Comparison of ENCODE assay signal across 10 mouse cellular contexts in genomic region chr3:106940095-106940494, GRCm38 (mm10).
A peak's percentile ranks its signal among the peaks of the same experiment; 100 is the strongest.
DNase-seq lines count a peak whose midpoint lies in the region; ATAC-seq and TF ChIP-seq lines count a peak whose summit lies in the region.
"Had no signal": no experiment of that assay in that cellular context is flagged by ENCODE, and none has a peak within 500 bp of the region (broad histone marks: within the 10 kb centered on the region; RNA-seq: fewer than 3 reads in every experiment).

No protein-coding gene starts in this region.

- peak; percentile 84 for TF ChIP-seq CTCF in forebrain, postnatal 0 days (IDR thresholded peaks at IDR 0.05; ENCODE audit: low read depth)

- no peak overlapping the region for H3K9ac ChIP-seq in forebrain, embryonic 15.5 days (replicated peaks)
- no peak overlapping the region for H3K9ac ChIP-seq in forebrain, embryonic 12.5 days
- H3K9ac ChIP-seq in midbrain, embryonic 16.5 days (ENCODE audit: low read depth, low read length): no peak overlapping the region
- no peak overlapping the region for H3K9ac ChIP-seq in midbrain, embryonic 11.5 days (ENCODE audit: low read length)
- no peak overlapping the region for H3K9ac ChIP-seq in forebrain, postnatal 0 days

- no peak overlapping the region for H3K4me3 ChIP-seq in forebrain, embryonic 15.5 days
- no peak overlapping the region for H3K4me3 ChIP-seq in forebrain, embryonic 12.5 days (replicated peaks)
- H3K4me3 ChIP-seq in midbrain, embryonic 16.5 days (ENCODE audit: low read depth, low read length): no peak overlapping the region
- H3K4me3 ChIP-seq in midbrain, embryonic 11.5 days (ENCODE audit: low read depth, low read length): no peak overlapping the region
- no peak overlapping the region for H3K4me3 ChIP-seq in forebrain, postnatal 0 days (ENCODE audit: low read depth, low read length)

- no peak for DNase-seq in midbrain, embryonic 11.5 days (ENCODE audit: low spot score, missing footprints)
- peak; percentile 81 for DNase-seq in forebrain, postnatal 0 days
- peak; percentile 69 for DNase-seq in thymus, postnatal 0 days (ENCODE audit: low spot score)
- no peak for DNase-seq in heart, postnatal 4 days
- no peak for DNase-seq in right cerebral cortex, adult 18-20 months
- DNase-seq: cerebellum, adult 8-10 months; right cerebral cortex, postnatal 4 days had no signal

- no peaks in the 10 kb centered on the region for H3K27me3 ChIP-seq in forebrain, embryonic 15.5 days
- no peaks in the 10 kb centered on the region for H3K27me3 ChIP-seq in forebrain, embryonic 12.5 days
- H3K27me3 ChIP-seq in midbrain, embryonic 16.5 days (ENCODE audit: control insufficient read depth, insufficient read depth, low read depth, low read length): no peaks in the 10 kb centered on the region
- no peaks in the 10 kb centered on the region for H3K27me3 ChIP-seq in midbrain, embryonic 11.5 days (ENCODE audit: control insufficient read depth, insufficient read depth, low read length)
- H3K27me3 ChIP-seq in forebrain, postnatal 0 days (ENCODE audit: insufficient read depth, low read length): no peaks in the 10 kb centered on the region

- no peaks in the 10 kb centered on the region for H3K4me1 ChIP-seq in forebrain, embryonic 15.5 days
- no peaks in the 10 kb centered on the region for H3K4me1 ChIP-seq in forebrain, embryonic 12.5 days
- H3K4me1 ChIP-seq in midbrain, embryonic 16.5 days (ENCODE audit: control insufficient read depth, insufficient read depth, low read length): no peaks in the 10 kb centered on the region
- no peaks in the 10 kb centered on the region for H3K4me1 ChIP-seq in midbrain, embryonic 11.5 days (ENCODE audit: control insufficient read depth, insufficient read depth, low read length)
- H3K4me1 ChIP-seq in forebrain, postnatal 0 days (ENCODE audit: insufficient read depth): no peaks in the 10 kb centered on the region

- H3K9me3 ChIP-seq in forebrain, embryonic 15.5 days: peaks cover 3% of the 10 kb centered on the region; the same call in 1 of the 2 replicates
- peaks cover 7% of the 10 kb centered on the region; the same call in 1 of the 2 replicates for H3K9me3 ChIP-seq in forebrain, embryonic 12.5 days
- H3K9me3 ChIP-seq in midbrain, embryonic 16.5 days (replicated peaks; ENCODE audit: control insufficient read depth, low read length, poor library complexity, severe bottlenecking): peaks cover 2% of the 10 kb centered on the region; the same call in 1 of the 2 replicates
- no peaks in the 10 kb centered on the region; the same call in 1 of the 2 replicates for H3K9me3 ChIP-seq in midbrain, embryonic 11.5 days (ENCODE audit: control insufficient read depth, low read length)
- H3K9me3 ChIP-seq in forebrain, postnatal 0 days (ENCODE audit: low read length): 0 out of 2 replicates have a peak, but pooled peaks cover 6% of the 10 kb centered on the region

- H3K27ac ChIP-seq in forebrain, embryonic 15.5 days (replicated peaks): no peak overlapping the region
- no peak overlapping the region for H3K27ac ChIP-seq in forebrain, embryonic 12.5 days
- H3K27ac ChIP-seq in midbrain, embryonic 16.5 days (ENCODE audit: low read length): no peak overlapping the region
- no peak overlapping the region for H3K27ac ChIP-seq in midbrain, embryonic 11.5 days (ENCODE audit: low read depth, low read length)
- no peak overlapping the region for H3K27ac ChIP-seq in forebrain, postnatal 0 days (ENCODE audit: low read depth, low read length)

- 0 out of 2 replicates have a peak, but pooled peaks have one; percentile 13 for ATAC-seq in forebrain, embryonic 15.5 days (replicated peaks)
- ATAC-seq in forebrain, embryonic 12.5 days (ENCODE audit: low FRiP score): no peak
- 0 out of 2 replicates have a peak, but pooled peaks have one; percentile 48 for ATAC-seq in midbrain, embryonic 16.5 days
- ATAC-seq in midbrain, embryonic 11.5 days (ENCODE audit: low FRiP score): no peak
- ATAC-seq in forebrain, postnatal 0 days: peak; percentile 77

- H3K4me2 ChIP-seq in forebrain, embryonic 15.5 days (replicated peaks): no peak overlapping the region
- H3K4me2 ChIP-seq in forebrain, embryonic 12.5 days: no peak overlapping the region
- no peak overlapping the region for H3K4me2 ChIP-seq in midbrain, embryonic 16.5 days (ENCODE audit: low read length)
- H3K4me2 ChIP-seq in midbrain, embryonic 11.5 days: no peak overlapping the region
- no peak overlapping the region for H3K4me2 ChIP-seq in forebrain, postnatal 0 days (ENCODE audit: low read depth)

- no peaks in the 10 kb centered on the region for H3K36me3 ChIP-seq in forebrain, embryonic 15.5 days
- H3K36me3 ChIP-seq in forebrain, embryonic 12.5 days (replicated peaks): no peaks in the 10 kb centered on the region
- H3K36me3 ChIP-seq in midbrain, embryonic 16.5 days (ENCODE audit: control insufficient read depth, insufficient read depth, low read length): no peaks in the 10 kb centered on the region
- no peaks in the 10 kb centered on the region for H3K36me3 ChIP-seq in midbrain, embryonic 11.5 days (ENCODE audit: control insufficient read depth, insufficient read depth, low read length)
- no peaks in the 10 kb centered on the region for H3K36me3 ChIP-seq in forebrain, postnatal 0 days (ENCODE audit: insufficient read depth)

- WGBS in forebrain, embryonic 15.5 days: 54% methylated on average over 3 of the region's 3 CpGs
- WGBS in forebrain, embryonic 12.5 days: 69% methylated on average over 3 of the region's 3 CpGs
- 61% methylated on average over 3 of the region's 3 CpGs for WGBS in midbrain, embryonic 16.5 days
- 65% methylated on average over 3 of the region's 3 CpGs for WGBS in midbrain, embryonic 11.5 days
- 34% methylated on average over 3 of the region's 3 CpGs for WGBS in forebrain, postnatal 0 days

Comparison
In these comparisons a context has a peak if more than half of its experiments do, and no peak if none do; other contexts are left out.
1. ATAC-seq: peak in forebrain, embryonic 15.5 days (single experiment), midbrain, embryonic 16.5 days (single experiment) and forebrain, postnatal 0 days (single experiment); none in forebrain, embryonic 12.5 days (single experiment) and midbrain, embryonic 11.5 days (single experiment).
2. DNase-seq: peak in forebrain, postnatal 0 days (single experiment) and thymus, postnatal 0 days (single experiment); none in midbrain, embryonic 11.5 days (single experiment), heart, postnatal 4 days (single experiment) and right cerebral cortex, adult 18-20 months (single experiment).